Mouse (Mus musculus) intestine, embryonic 16.5 days (tissue): ENCODE results near the gene Slc25a51. TPM values are rescaled to one million over a fixed set of nuclear protein-coding genes. Genes with fewer than 3 reads are reported as not detected.

Experiments used
- ATAC-seq: fragments of 200-750 bp; cut with Nextera tagmentation; 2 replicates; pipeline ENCODE4 v1.8.0; 2017; ENCODE audit warnings: moderate TSS enrichment, moderate library complexity
- H3K27ac ChIP-seq: fragments of 300-500 bp; sonication (generic); 2 replicates; pipeline ENCODE4 v1.5.1; 2014; ENCODE audit warnings: mild to moderate bottlenecking, low read length
- H3K27me3 ChIP-seq: fragments of 300-500 bp; sonication (generic); replicated peaks from 2 replicates; pipeline ENCODE4 v1.6.1; 2014; ENCODE audit warnings: low read length, control low read depth, mixed read lengths; ENCODE audit not compliant: control insufficient read depth, insufficient read depth
- H3K36me3 ChIP-seq: fragments of 300-500 bp; sonication (generic); 2 replicates; pipeline ENCODE4 v1.6.1; 2014; ENCODE audit warnings: low read length, control low read depth; ENCODE audit not compliant: control insufficient read depth, insufficient read depth
- H3K4me1 ChIP-seq: fragments of 300-500 bp; sonication (generic); 2 replicates; pipeline ENCODE4 v1.6.1; 2014; ENCODE audit warnings: low read length, control low read depth, mixed read lengths; ENCODE audit not compliant: control insufficient read depth, insufficient read depth
- H3K4me2 ChIP-seq: fragments of 300-500 bp; sonication (generic); 2 replicates; pipeline ENCODE4 v1.6.1; 2014; ENCODE audit warnings: low read depth, low read length, control low read depth
- H3K4me3 ChIP-seq: fragments of 300-500 bp; sonication (generic); 2 replicates; pipeline ENCODE4 v1.5.1; 2014; ENCODE audit warnings: mild to moderate bottlenecking, low read length
- H3K9ac ChIP-seq: fragments of 300-500 bp; sonication (generic); 2 replicates; pipeline ENCODE4 v1.6.1; 2014; ENCODE audit warnings: low read depth, low read length
- H3K9me3 ChIP-seq: fragments of 300-500 bp; sonication (generic); 2 replicates; pipeline ENCODE4 v1.6.1; 2016; ENCODE audit warnings: low read length, control low read depth; ENCODE audit not compliant: control insufficient read depth
- WGBS: fragments of 180-500 bp; shearing (Covaris S2); extraction: QIAGEN DNeasy Blood & Tissue Kit; methylation state at CpG from one replicate; pipeline ENCODE4 v1.1.7; 2014; 5-methylcytosine and 5-hydroxymethylcytosine counted together
- microRNA-seq: library from miRNA; unstranded; fragments of <30 nt; microRNA quantifications from one replicate; pipeline ENCODE4, GENCODE M21; 2016
- polyA plus RNA-seq: library from polyadenylated mRNA; unstranded; fragments of >200 nt; fragmentation: Nextera tagmentation; extraction: Ambion mirVana; gene quantifications from 2 replicates; pipeline ENCODE4 v1.2.1, GENCODE M21; 2015

Slc25a51 gene
- polyA plus RNA-seq, 1 experiment from 2014 or later = 55.5 TPM

DNA sequence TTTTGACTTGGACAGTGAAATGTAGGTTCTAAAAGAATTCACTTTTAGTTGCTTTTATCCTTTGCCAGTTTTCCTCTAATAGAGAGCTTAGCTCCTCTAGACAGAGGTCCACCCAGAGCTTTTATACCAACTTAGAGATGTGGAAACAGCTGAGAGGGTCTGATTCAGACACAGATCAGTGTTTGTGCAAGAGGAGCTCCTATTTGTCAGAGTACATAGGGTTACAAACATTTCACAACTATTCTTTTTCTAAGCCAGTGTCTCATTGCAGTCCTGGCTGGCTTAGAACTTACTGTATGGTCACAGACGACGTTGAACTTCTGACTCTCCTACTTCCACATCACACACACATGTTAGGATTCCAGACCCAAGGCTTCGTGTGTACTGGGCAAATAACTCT, 51.9 kb downstream of the Slc25a51 start:
- H3K4me2 ChIP-seq = no peak overlapping the region
- no peak overlapping the region for H3K9ac ChIP-seq
- H3K27me3 ChIP-seq = no peaks in the 10 kb centered on the region
- ATAC-seq = no peak
- H3K4me3 ChIP-seq = no peak overlapping the region
- H3K36me3 ChIP-seq = peaks cover 4% of the 10 kb centered on the region
- H3K9me3 ChIP-seq = no peaks in the 10 kb centered on the region
- WGBS = 87% methylated on average over 3 of the region's 3 CpGs
- no peak overlapping the region for H3K27ac ChIP-seq
- no peaks in the 10 kb centered on the region for H3K4me1 ChIP-seq

Small RNAs within 50 kb of the gene (microRNA-seq; reads per million reads assigned to microRNA genes)
- gene Gm25692 = not detected

Other genes starting within 250 kb of the Slc25a51 start
- gene Frmpd1, start 223.9 kb downstream of the Slc25a51 start, polyA plus RNA-seq = 0.39 and 0.48 TPM in 2 replicates
- gene Trmt10b, start 111.6 kb downstream of the Slc25a51 start, polyA plus RNA-seq = 13.0 and 15.5 TPM in 2 replicates
- gene Dcaf10, start 66.7 kb downstream of the Slc25a51 start, polyA plus RNA-seq = 6.4 and 7.4 TPM in 2 replicates
- 77.1 and 82.7 TPM in 2 replicates for gene Exosc3, start 66.0 kb downstream of the Slc25a51 start, polyA plus RNA-seq
- gene Shb, start 123.7 kb upstream of the Slc25a51 start, polyA plus RNA-seq = 1.5 and 2.7 TPM in 2 replicates